Mouse (Mus musculus) splenic B cell, adult 2 months (primary cell): Measurements from ENCODE around the gene Fabp6.

Experiments used
- DNase-seq: peaks from one replicate; pipeline ENCODE4 v3.0.0-alpha.2; 2011; ENCODE audit warnings: low read depth, low spot score
- H3K27me3 ChIP-seq: 2 replicates; pipeline ENCODE4 v1.6.1; 2012; ENCODE audit warnings: mild to moderate bottlenecking, low read length, moderate library complexity, mixed read lengths; ENCODE audit not compliant: control insufficient read depth, poor library complexity, insufficient read depth, severe bottlenecking
- H3K36me3 ChIP-seq: 2 replicates; pipeline ENCODE4 v1.6.1; 2012; ENCODE audit warnings: mild to moderate bottlenecking, low read length, moderate library complexity, mixed read lengths; ENCODE audit not compliant: control insufficient read depth, poor library complexity, insufficient read depth, severe bottlenecking

The Fabp6 gene

DNA sequence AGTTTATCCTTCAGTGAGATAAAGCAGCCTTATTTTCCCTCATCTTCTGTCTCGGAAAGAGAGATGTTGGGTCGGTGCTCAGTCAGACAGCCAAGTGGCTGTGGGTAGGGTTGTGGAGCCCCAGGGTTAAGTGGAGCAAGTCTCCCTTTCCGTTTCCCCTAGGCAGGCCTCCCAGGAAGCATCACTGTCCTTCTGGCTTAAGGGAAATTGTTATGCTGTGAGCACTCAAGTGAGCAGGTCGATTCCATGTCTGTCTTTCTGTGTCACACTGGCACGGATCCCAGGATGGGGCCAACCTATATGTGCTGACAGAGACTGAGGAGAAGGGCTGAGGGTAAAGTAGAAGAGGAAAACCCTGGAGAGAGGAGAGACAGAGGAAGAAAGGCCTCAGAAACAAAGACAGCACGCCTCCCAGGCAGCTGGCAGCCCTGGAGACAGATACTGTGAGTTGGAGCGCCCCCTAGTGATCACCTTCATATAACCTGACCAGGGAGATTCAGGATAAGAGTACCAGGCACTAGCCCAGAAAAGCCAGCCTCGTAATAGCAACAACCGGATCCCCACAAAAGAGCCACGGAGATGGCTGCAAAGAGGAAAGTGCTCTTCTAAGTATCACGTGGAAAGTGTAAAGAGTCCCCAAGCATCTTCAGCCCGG is 11.6 kb upstream of the Fabp6 start:
- Histone ChIP-seq H3K27me3 (no peaks in the 10 kb centered on the region), H3K36me3 (no peaks in the 10 kb centered on the region)
- peak; percentile 65 for DNase-seq

DNA sequence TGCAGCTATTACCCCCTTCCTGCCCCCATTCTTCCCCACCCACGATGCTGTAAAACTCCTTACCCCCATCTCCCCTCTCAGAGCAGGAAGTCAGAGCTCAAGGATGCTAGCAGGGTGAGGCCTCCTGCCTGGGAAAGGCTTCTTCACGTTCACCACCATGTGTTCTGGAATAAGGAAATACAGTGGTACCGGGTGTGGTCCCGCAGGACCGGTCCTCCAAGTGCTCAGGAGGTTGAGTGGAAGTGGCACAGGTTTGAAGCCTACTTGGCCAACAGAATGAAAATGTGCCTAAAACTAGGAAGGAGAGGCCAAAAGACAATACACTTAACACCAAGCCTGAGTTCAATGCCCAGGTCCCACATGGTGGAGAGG is 9.3 kb upstream of the Fabp6 start:
- Histone ChIP-seq H3K27me3 (no peaks in the 10 kb centered on the region), H3K36me3 (no peaks in the 10 kb centered on the region)
- DNase-seq = no peak

DNA sequence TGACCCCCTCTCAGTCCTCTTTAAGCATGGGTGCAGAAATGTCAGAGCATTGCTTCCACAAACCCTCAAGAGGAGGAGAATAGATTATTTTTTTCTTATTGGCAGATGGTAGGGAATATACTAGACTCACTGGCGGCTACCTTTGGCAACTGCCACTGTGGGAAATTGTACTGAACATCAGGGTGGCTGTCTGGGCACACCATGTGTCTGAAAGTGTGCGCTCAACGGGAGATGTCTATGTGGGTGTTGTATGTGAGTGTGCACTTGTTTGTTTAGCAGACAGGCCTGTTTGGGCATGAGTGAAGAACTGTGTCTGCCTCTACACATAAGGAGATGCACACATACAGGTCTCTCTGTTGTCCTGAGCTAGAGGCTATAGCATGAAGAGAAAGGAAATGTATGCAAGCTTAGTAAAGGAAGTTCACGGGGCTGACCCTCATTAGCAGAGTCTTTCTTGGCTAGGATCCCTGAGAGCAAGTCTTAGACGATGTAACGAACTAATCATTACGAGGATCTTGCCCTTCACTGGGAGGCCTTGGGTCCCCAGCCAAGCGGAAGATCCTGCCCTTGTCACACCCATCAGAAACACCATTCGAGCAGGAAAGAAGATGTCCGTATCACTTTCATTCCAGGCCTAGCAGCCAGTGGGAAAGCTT is 8.8 kb upstream of the Fabp6 start:
- no peak for DNase-seq
- H3K27me3 ChIP-seq = no peaks in the 10 kb centered on the region
- H3K36me3 ChIP-seq = no peaks in the 10 kb centered on the region

DNA sequence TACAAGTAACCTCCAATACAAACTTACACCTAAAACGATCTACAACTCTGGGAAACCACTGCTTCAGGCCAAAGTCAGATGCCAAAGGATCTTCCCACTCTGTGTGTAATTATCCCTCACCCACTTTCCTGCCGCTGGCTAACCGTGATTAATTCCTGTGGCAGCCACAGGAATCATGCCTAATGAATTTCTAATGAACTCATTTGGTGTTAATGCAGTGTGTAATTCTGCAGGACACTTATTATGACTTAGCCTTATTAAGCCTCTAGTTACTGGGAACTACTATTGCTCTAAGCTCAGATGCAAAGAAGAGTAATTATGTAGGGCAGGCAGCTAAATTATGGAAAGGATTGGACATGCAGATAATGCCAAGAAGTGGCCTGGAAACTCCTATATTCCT is 7.1 kb upstream of the Fabp6 start:
- Histone ChIP-seq H3K36me3 (no peaks in the 10 kb centered on the region), H3K27me3 (no peaks in the 10 kb centered on the region)
- DNase-seq = no peak

DNA sequence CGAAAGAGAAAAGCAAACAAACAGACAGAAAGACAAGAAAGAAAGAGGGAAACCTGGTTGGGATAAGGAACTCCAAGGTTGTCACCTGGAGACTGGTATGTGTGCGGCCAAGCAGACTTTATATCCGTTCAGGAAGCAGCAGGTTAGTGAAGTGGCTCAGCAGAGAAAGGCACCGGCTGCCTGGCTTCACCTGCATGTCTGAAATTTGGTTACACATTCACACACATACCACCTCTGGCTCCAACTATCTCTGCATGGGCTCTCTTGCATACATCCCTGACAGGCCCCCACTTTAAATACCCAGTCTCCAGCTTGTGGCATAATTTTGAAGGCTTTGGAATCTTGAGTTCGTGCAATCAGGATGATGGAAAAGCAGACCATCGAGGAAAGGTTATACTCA is 4.5 kb upstream of the Fabp6 start:
- Histone ChIP-seq H3K36me3 (no peaks in the 10 kb centered on the region), H3K27me3 (no peaks in the 10 kb centered on the region)
- no peak for DNase-seq

DNA sequence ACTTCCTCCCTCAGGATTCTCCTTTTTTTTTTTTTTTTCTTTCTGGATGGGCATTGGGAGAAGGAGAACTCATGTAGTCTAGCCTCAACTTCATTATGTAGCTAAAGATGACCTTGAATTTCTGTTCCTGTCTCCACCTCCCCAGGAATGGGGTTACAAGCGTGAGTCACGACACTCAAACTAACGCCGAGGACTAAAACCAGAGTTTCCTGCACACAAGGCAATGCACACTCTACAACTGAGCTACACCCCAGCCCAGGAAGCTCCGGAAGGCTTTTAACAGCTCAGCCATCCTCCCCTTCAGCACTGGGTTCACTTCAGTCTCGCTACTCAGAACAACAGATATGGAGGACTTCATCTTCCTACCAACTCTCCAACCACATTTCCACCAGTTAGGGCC is 3.6 kb upstream of the Fabp6 start:
- no peaks in the 10 kb centered on the region for H3K27me3 ChIP-seq
- no peaks in the 10 kb centered on the region for H3K36me3 ChIP-seq
- DNase-seq = no peak

DNA sequence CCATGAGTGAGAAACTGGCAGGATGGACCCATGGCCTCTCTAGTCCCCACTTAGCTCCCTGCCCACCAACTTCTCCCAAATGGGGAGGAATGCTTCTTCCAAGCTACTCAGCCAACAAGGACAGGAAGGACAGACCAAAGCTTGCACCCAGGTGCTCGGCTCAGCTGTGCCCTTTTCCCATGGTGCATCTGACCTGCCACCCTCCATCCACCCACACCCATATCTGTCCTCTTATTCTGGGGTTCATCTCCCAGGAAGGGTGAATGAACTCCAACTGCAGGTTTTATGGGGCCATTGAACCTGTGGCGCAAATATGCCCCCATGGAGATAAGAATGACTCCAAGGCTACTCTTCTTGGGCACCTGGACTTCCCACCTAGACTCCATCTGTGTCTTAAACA is 2.9 kb upstream of the Fabp6 start:
- H3K36me3 ChIP-seq = no peaks in the 10 kb centered on the region

DNA sequence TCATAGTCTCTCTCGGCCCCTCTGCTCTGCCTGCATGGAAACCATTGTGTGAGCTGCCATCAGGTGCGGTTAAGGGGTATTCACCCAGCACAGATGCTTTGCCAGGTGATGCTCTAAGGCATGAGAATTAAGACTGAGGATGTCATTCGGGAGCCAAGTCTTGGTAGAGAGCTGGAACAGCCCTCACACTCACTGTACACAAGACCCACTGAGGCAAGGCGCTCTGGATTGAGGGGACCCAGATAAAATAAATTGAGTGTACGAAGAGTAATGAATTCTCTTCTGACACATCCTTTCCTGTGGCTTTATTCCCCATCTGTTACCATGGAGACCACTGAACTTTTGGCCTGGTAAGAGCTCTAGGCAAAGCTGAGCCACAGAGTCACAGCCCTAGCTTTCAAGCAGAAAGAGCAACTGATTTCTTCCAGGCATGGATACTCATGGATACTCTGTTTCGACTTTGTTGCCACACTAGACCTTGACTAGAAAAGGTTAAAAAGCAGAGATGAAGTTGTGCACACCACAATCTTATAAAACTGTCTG is 11.7 kb downstream of the Fabp6 start:
- no peak for DNase-seq
- Histone ChIP-seq H3K27me3 (no peaks in the 10 kb centered on the region; the same call in 1 of the 2 replicates), H3K36me3 (no peaks in the 10 kb centered on the region)

More for the DNA sequence above, 2.9 kb upstream of the Fabp6 start:
- H3K27me3 ChIP-seq = no peaks in the 10 kb centered on the region
- no peak for DNase-seq

DNA sequence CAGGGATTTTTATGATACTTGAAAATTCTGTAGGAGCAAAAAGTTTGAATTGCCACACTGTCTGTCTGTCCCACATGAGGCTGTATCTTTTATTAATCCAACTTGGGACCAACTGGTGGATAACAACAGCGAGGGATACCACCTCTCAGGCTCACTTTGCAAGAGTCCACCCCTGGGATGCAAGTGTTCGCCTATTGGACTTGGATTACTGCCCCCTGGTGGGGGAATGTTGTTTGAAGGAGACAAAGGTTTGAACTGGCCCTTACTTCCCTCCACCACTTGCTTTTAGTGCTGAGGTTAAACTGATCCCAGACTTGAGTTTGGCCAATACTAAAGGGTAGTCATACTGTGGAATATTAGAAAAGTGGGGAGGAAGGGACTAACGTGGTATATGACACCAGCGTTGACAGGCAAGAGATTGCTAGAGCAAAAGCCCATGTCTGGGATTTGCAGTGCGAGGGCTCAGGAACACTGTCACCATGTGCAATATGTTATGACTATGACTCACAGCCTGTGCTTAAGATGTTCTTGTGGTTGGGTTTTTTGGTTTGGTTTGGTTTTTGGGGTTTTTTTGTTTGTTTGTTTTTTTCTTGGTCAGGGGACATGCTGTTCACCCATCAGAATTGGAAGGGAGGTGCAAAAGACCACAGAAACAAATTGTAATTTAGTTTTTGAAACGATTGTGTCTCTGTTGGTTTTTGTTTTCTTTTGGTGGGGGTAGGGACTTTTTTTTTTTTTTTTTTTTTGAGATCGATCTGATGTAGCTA is 14.8 kb downstream of the Fabp6 start, which contains the start of gene 4933415A04Rik:
4933415A04Rik (plus strand) TSS at position 717 of the 767 bp plus-strand sequence.
- no peaks in the 10 kb centered on the region for H3K36me3 ChIP-seq
- peak; percentile 49 for DNase-seq
- H3K27me3 ChIP-seq = no peaks in the 10 kb centered on the region; the same call in 1 of the 2 replicates

DNA sequence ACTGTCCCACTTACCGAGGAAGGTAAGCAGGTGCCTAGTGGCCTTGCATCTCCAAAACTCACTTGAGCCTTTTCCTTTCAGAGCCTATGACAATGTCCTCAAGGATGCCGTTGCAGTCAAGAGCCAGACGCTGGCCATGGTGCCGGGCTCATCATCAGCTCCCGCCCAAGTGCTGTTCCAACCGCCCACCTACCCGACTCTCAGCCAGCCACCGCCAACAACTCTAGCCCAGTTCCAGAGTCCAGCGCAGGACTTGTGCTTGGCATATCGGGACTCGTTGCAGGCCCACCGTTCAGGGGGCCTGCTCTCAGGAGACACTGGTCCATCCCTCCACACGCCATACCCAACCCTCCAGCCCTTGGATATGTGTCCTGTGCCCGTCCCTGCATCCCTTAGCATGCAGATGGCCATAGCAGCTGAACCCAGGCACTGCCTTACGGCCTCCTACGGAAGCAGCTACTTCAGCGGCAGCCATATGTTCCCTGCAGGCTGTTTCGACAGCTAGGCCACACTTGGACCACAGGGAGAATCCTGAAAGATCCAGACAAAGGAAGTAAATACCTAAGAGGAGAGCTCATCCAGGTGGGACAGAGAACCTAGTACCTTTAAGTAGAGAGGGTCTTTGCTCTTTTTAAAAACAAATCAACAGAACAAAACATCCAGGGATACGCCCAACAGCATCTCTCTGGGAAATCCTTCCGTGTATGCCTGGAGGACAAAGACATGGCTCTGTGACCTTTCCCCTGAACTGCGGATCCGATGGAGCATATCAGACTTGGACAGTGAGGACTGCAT is 15.9 kb downstream of the Fabp6 start:
- Histone ChIP-seq H3K27me3 (no peaks in the 10 kb centered on the region; the same call in 1 of the 2 replicates), H3K36me3 (no peaks in the 10 kb centered on the region)
- no peak for DNase-seq

DNA sequence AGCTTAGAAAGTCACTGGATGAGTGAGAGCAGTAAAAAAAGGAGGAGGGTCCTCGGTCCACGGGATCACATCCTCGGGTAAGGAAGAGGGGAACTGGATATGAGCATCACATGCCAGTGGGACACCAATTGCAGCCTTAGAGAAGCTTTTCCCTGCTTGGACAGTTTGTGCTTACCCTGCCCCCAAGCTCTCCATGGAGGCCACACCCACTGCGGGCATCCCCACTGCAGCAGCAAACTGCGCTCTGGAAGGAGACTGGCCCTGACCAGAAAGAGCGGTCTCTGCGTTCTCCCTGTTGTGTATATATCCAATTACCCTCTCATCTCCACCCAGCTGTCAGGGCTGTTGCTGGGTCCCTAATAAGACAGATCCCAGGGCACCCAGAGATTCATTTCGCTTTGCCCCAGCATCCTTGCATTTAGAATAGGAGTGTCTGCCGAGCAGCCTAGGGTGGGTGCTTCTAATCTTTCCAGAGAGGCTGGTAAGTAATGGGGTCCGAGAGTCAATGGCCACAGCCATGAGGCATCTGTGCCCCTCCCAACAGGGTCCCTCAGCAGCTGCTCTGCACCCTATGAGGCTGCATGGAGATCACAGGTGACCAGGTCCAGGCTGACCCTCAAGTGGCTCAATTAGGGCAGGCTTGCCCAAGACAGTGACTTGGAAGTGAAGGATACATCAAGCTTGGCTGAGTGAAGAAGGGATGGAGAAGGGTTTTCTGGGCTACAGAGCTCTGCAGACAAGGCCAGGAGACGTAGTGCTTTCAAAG is 23.4 kb downstream of the Fabp6 start:
- H3K27me3 ChIP-seq = no peaks in the 10 kb centered on the region

DNA sequence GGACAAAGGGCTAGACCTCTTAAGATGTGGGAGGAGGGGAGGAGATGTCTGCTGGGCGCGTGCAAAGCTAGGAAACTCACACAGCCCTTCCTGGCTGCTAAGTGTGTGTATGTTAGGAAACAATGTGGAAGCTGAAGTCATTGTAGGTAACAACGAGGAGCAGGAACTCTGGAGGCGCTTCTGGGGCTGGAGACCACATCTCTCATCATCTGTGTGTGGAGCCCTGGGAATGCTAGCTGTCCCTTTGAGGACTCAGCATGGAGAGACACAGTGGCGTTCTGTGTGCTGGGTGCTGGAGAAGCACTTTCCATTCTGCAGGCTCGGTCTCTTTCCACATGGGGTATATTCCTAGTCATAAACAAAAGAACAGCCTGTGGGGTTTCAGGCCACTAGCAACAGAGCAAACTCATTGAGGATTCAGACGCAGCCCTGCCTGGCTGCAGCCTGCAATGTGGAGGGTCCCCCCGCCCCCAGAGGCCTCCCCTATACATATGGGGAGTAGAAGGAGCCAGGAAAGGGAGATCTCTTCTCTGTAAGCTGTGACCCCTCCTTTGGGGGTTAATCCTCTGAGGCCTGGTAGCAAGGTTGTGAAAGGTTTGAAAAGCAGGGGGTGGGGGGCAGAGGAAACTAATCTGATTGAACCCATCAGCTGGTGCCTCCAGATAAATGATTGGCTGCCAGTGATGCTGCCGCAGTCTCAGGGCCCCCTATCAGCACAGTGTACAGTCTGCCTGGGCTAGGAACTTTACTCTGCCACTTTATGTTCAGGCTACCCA is 25.8 kb downstream of the Fabp6 start:
- no peaks in the 10 kb centered on the region for H3K36me3 ChIP-seq
- no peak for DNase-seq
- no peaks in the 10 kb centered on the region for H3K27me3 ChIP-seq

More for the DNA sequence above, 23.4 kb downstream of the Fabp6 start:
- no peak for DNase-seq
- no peaks in the 10 kb centered on the region for H3K36me3 ChIP-seq

DNA sequence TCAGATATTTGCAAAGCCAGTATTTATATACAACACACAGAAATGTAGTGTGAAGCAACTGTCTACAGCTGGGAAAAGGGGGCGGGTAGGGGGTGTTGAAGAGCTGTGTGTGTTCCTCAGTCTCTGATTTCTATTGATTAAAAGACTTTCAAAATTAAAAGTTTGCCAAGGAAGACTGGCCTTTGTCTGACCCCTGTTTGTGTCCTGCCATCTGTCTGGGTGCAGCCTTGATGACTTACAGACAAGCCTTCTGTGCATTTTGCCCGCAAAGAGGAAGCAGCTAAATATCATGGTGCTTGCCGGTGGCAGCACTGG is 26.3 kb downstream of the Fabp6 start:
- no peak for DNase-seq
- no peaks in the 10 kb centered on the region for H3K27me3 ChIP-seq
- H3K36me3 ChIP-seq = no peaks in the 10 kb centered on the region
